Mouse (Mus musculus): ENCODE data around the gene Wnt3a. TPM values are rescaled to one million over a fixed set of nuclear protein-coding genes. Genes with fewer than 3 reads are reported as not detected.

The Wnt3a gene
- not detected in 2 replicates for polyA plus RNA-seq (2011; ENCODE audit: insufficient read depth, insufficient read length, low replicate concordance, missing spikeins)

DNA sequence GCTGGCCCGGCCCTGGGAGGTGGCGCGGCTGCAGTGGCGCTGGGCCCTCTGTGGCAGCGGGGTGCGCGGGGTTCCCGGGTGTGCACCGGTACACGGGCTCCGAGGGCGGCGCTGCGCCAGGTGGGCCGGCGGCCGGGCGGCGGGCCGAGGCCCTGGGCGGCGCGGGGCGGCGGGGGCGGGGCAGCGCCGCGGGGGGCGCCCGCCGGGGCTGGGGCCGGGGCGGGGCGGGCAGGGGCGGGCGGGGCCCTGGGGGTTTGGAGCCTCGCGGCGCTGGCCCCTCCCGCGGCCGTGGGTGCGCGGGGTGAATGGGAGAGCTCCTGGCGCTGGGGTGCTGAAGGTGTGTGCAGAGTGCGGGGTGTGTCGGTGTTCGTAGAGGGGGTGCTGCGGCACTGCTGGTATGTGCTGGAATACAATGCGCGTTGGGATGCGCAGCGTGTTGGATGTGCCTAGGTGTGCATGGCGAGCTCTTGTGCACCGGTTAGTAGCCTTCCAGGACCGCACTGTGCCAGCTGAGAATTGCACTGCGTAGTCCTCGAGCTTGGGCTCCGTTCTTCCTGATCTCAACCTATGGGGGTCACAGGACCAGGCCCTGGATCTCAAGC lies at the start of gene Wnt3a:
Gene Wnt3a (minus strand): TSS at position 51 of the 602 bp plus-strand sequence.
- 4% methylated on average over 59 of the region's 60 CpGs for WGBS
- no peak for TF ChIP-seq CTCF (IDR thresholded peaks at IDR 0.05; ENCODE audit: control insufficient read depth, insufficient read depth, low read length)
- TF ChIP-seq POLR2A (IDR thresholded peaks at IDR 0.05; ENCODE audit: borderline replicate concordance, control insufficient read depth, low read depth, low read length) = no peak
- no peak within 1 kb of the TSS for H3K4me3 ChIP-seq (replicated peaks; ENCODE audit: control insufficient read depth, low read depth, low read length)
- no peaks in the 10 kb centered on the region for H3K4me1 ChIP-seq (ENCODE audit: control insufficient read depth, insufficient read depth, low read length)
- no peak within 1 kb of the TSS for H3K27ac ChIP-seq (ENCODE audit: control insufficient read depth, insufficient read depth, low read depth, low read length, poor library complexity)

DNA sequence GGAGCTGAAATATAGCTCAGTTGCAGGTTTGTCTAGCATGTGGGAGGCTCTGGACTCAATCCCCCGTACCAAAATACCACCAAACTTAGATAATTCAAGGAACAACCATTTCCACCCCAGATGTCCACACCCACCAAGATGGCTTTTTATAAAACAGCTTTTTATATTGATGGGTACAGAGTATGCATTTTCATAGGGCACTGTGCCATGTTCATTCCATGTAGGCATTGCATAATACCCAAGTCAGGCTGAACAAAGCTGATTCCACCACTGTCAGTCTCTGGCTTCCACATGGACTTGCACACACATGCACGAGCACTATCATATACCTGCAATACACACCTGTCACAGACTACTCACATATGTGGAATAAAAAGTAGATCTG lies 48.2 kb upstream of the Wnt3a start:
- no peak for TF ChIP-seq CTCF (IDR thresholded peaks at IDR 0.05; ENCODE audit: control insufficient read depth, insufficient read depth, low read length)
- TF ChIP-seq POLR2A (IDR thresholded peaks at IDR 0.05; ENCODE audit: borderline replicate concordance, control insufficient read depth, low read depth, low read length) = no peak
- WGBS = 80% methylated on average over 2 of the region's 2 CpGs
- no peak overlapping the region for H3K27ac ChIP-seq (ENCODE audit: control insufficient read depth, insufficient read depth, low read depth, low read length, poor library complexity)

DNA sequence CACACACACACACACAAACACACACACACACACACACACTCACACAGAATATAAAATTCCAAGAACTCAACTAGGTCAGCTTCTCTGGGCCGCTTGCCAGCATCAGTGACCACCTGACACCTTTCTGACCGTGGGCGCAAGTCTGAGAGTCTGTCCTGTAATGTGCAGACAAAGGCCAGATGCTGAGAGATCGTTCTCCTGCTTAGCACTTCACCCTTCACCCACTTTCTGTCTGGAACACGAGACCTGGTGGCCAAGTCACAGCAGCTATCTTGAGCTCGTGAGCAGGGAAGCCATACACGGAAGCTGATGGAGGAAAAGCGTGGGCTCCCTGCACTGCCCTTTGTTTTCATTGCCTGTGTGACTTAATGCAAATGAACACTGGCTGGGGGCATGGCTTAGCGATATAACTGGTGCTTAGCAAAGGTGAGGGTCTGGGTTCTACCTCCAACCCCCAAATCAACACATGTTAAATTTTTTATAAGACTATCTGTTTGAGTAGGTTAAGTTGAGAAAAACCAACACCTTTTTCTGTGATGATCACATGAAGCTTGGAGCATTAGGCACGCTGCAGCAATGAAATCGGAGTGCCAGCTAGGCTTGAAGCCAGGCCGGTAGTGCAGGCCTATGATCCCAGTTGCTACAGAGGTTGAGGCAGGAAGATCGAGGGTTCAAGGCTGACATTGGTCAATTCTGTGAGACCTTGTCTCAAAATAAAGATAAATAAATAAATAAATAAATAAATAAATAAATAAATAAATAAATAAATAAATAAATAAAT lies 47.6 kb upstream of the Wnt3a start:
- Histone ChIP-seq H3K27ac (ENCODE audit: control insufficient read depth, insufficient read depth, low read depth, low read length, poor library complexity) (no peak overlapping the region), H3K4me1 (ENCODE audit: control insufficient read depth, insufficient read depth, low read length) (no peaks in the 10 kb centered on the region), H3K4me3 (replicated peaks; ENCODE audit: control insufficient read depth, low read depth, low read length) (no peak overlapping the region)
- TF ChIP-seq POLR2A (IDR thresholded peaks at IDR 0.05; ENCODE audit: borderline replicate concordance, control insufficient read depth, low read depth, low read length) (no peak), CTCF (IDR thresholded peaks at IDR 0.05; ENCODE audit: control insufficient read depth, insufficient read depth, low read length) (no peak)
- WGBS = 79% methylated on average over 13 of the region's 13 CpGs

More for the DNA sequence above, 48.2 kb upstream of the Wnt3a start:
- Histone ChIP-seq H3K4me1 (ENCODE audit: control insufficient read depth, insufficient read depth, low read length) (no peaks in the 10 kb centered on the region), H3K4me3 (replicated peaks; ENCODE audit: control insufficient read depth, low read depth, low read length) (no peak overlapping the region)

DNA sequence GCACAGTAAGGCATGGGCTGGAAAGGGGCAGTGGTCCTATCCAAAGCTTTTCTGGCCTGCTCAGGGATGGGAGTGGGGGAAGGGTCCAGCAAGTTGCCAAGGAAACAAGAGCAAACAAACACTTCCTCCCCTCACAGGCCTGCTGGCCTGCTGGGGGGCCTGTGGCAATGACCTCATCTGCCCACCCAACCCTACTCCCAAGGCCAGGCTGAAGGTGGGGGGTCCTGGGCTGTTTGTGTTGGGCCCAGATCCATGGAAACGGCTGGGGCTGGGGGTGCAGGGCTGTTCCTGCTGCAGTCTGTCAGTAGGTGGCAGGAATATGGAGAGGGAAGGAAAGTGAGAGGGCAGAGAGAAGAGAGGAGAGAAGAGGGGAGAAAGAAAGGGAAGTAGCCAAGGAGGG lies 45.8 kb upstream of the Wnt3a start:
- TF ChIP-seq CTCF (IDR thresholded peaks at IDR 0.05; ENCODE audit: control insufficient read depth, insufficient read depth, low read length) (no peak), POLR2A (IDR thresholded peaks at IDR 0.05; ENCODE audit: borderline replicate concordance, control insufficient read depth, low read depth, low read length) (no peak)
- 68% methylated on average over 1 of the region's 1 CpGs for WGBS
- Histone ChIP-seq H3K4me3 (replicated peaks; ENCODE audit: control insufficient read depth, low read depth, low read length) (no peak overlapping the region), H3K27ac (ENCODE audit: control insufficient read depth, insufficient read depth, low read depth, low read length, poor library complexity) (no peak overlapping the region), H3K4me1 (ENCODE audit: control insufficient read depth, insufficient read depth, low read length) (no peaks in the 10 kb centered on the region)

DNA sequence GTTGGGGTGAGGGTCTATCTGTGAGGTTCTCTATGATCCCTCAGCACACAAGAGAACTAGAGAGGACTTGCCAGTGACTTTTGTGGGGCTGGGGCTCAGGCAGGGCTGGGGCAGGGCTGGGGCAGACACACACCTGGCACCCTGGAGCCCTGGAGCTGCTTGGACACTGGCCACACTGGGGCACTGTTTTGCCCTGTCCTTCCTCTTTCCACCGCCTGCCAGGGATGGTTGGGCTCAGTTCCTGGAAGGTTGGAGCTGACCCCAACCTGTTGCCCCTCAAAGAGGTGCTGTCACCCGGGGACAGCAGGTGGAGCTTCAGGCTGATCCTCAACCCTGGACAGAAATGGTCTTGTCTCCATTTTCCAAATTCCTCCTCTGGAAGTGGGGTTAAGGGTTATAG lies 45.4 kb upstream of the Wnt3a start:
- no peaks in the 10 kb centered on the region for H3K4me1 ChIP-seq (ENCODE audit: control insufficient read depth, insufficient read depth, low read length)
- TF ChIP-seq POLR2A (IDR thresholded peaks at IDR 0.05; ENCODE audit: borderline replicate concordance, control insufficient read depth, low read depth, low read length) (no peak), CTCF (IDR thresholded peaks at IDR 0.05; ENCODE audit: control insufficient read depth, insufficient read depth, low read length) (no peak)
- H3K27ac ChIP-seq (ENCODE audit: control insufficient read depth, insufficient read depth, low read depth, low read length, poor library complexity) = no peak overlapping the region
- WGBS = 31% methylated on average over 2 of the region's 2 CpGs
- no peak overlapping the region for H3K4me3 ChIP-seq (replicated peaks; ENCODE audit: control insufficient read depth, low read depth, low read length)

DNA sequence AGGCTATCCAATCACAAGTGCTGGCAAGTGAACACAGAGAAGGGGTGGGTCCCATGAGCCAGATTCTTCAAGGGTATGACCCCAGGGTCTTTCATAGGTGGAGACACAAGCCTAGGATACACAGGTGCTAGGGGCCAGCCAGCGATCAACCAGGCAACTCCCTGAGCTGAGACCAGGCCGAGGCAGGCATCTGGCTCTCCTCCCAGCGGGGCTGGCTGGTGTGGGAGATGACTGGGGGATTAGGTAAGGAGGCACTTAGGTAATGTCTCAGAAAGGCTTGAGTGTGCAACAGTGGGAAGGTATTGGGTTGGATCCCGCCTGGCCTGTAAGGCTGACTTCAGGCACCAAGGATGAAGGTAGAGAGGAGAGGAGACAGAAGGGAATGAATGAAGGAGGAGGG lies 44.6 kb upstream of the Wnt3a start:
- TF ChIP-seq CTCF (IDR thresholded peaks at IDR 0.05; ENCODE audit: control insufficient read depth, insufficient read depth, low read length) (no peak), POLR2A (IDR thresholded peaks at IDR 0.05; ENCODE audit: borderline replicate concordance, control insufficient read depth, low read depth, low read length) (no peak)
- WGBS = 76% methylated on average over 4 of the region's 4 CpGs
- no peak overlapping the region for H3K27ac ChIP-seq (ENCODE audit: control insufficient read depth, insufficient read depth, low read depth, low read length, poor library complexity)
- no peak overlapping the region for H3K4me3 ChIP-seq (replicated peaks; ENCODE audit: control insufficient read depth, low read depth, low read length)
- no peaks in the 10 kb centered on the region for H3K4me1 ChIP-seq (ENCODE audit: control insufficient read depth, insufficient read depth, low read length)

DNA sequence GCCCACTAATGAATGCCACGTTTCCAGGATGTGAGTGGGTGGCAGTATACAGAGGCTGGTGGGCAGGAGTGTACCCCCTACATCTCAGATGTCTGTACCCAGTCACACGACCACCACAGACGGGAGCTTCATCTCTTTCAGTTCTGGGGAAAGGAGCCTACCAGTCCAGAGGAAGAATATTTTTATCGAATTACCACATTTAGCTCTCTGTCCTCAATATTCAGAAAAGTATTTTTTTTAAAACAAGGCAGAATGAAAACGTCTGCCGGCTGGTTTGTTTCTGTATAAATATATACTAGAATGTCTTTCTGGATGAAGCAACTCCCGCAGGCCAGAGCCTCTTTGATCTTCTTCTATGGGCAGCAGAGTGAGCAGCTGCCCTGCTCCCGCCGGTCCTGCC lies 42.4 kb upstream of the Wnt3a start:
- H3K4me1 ChIP-seq (ENCODE audit: control insufficient read depth, insufficient read depth, low read length) = no peaks in the 10 kb centered on the region
- no peak for TF ChIP-seq CTCF (IDR thresholded peaks at IDR 0.05; ENCODE audit: control insufficient read depth, insufficient read depth, low read length)
- TF ChIP-seq POLR2A (IDR thresholded peaks at IDR 0.05; ENCODE audit: borderline replicate concordance, control insufficient read depth, low read depth, low read length) = no peak
- no peak overlapping the region for H3K4me3 ChIP-seq (replicated peaks; ENCODE audit: control insufficient read depth, low read depth, low read length)
- H3K27ac ChIP-seq (ENCODE audit: control insufficient read depth, insufficient read depth, low read depth, low read length, poor library complexity) = no peak overlapping the region
- 69% methylated on average over 9 of the region's 9 CpGs for WGBS

DNA sequence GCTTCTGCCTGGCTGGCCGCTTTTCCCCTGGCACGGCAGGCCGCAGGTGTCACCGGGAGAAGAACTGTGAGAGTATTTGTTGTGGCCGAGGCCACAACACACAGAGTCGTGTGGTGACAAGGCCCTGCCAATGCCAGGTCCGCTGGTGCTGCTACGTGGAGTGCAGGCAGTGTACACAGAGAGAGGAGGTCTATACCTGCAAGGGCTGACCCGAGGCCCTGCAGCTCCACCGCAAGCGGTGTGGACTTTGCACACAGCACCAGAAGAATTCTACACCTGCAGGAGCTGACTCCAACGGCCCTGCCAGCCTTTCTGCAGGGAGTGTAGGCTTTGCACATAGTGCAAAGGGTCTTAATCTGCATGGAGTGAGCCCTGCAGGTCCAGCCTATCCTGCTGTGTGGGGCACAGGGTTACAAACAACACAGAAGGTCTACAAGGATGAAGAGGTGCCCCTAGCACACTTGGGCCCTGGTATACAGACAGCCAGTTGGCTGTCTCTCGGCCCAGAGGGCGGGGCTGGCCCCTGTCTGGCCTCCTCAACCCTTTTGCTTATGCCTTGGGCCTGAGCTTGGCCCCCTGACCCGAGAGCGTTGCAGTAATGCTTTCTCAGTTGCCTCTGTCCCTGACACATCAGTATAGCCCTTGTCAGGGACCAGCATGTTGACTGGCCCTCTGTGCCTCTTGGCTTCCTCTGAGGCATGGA lies 40.8 kb upstream of the Wnt3a start:
- no peak overlapping the region for H3K27ac ChIP-seq (ENCODE audit: control insufficient read depth, insufficient read depth, low read depth, low read length, poor library complexity)
- no peaks in the 10 kb centered on the region for H3K4me1 ChIP-seq (ENCODE audit: control insufficient read depth, insufficient read depth, low read length)
- no peak overlapping the region for H3K4me3 ChIP-seq (replicated peaks; ENCODE audit: control insufficient read depth, low read depth, low read length)
- TF ChIP-seq POLR2A (IDR thresholded peaks at IDR 0.05; ENCODE audit: borderline replicate concordance, control insufficient read depth, low read depth, low read length) = no peak
- TF ChIP-seq CTCF (IDR thresholded peaks at IDR 0.05; ENCODE audit: control insufficient read depth, insufficient read depth, low read length) = no peak
- 84% methylated on average over 16 of the region's 16 CpGs for WGBS

Data from bone marrow, adult 2 months (tissue).